Mouse (Mus musculus): ENCODE results near the gene Plekhf1. TPM values are rescaled to one million over a fixed set of nuclear protein-coding genes. Genes with fewer than 3 reads are reported as not detected.

Gene Plekhf1
- 3.5 and 4.0 TPM in 2 replicates for polyA plus RNA-seq (2012; rRNA removed)

DNA sequence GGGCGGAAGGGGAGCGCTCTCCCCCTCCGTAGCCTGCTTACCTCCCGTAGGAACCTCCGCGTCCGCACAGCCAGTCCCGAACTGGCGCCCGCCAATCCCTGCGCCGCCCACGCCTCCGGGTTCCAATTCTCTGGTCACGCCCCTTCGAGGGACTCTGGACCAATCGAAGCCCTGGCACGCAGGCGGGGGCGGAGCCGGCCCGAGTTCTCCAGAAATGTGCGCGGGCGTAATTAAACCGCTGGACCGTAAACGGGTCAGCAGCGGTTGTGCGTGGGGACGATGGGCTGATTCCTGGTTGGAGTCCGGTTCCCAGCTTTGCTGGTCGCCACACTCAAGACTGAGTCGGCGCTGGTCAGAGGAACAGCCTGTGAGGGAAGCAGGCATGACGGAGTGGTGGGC, at the start of gene Plekhf1:
TSS of gene Plekhf1 (minus strand) at position 117 of the 399 bp plus-strand sequence.

DNA sequence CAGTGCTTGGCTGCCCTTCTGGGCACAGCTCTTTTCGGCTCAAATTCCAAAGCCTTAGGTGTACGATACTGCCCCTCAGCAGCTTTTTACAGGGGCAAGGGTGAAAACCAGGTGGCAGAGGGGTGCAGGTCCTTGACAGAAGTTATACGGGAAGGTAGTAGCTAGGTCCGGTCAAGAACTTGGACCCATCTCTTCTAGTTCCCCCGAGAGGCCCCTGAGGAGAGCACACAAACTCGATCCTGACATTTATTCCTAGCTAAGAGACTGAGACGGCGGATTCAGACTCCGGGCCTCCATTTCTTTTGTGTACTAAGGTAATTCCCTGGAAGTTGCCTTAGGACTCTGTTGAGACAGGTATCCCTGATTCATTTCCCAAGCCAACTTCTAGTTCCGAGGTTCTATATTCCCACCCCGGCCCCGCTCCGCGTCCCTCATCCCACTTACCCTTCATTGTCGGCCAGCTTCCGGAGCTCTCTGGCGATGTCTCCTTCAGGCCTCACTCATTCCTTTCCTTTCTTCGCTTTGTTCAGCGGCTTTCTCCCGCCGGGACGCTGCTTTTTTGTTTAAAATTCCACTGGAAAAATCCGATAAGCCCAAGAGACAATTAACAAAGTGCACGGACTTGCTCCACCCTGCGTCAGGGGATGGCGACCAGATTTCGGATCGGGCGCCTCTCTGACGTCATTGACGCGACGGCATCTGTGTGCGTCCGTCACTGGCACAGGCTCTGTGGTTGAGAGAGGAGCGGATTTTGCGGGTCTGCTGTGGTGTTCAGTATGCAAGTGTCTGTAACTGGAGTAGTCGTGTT, 43.1 kb upstream of the Plekhf1 start, which contains the start of gene Pop4:
TSS of gene Pop4 (minus strand) at position 721 of the 808 bp plus-strand sequence.

DNA sequence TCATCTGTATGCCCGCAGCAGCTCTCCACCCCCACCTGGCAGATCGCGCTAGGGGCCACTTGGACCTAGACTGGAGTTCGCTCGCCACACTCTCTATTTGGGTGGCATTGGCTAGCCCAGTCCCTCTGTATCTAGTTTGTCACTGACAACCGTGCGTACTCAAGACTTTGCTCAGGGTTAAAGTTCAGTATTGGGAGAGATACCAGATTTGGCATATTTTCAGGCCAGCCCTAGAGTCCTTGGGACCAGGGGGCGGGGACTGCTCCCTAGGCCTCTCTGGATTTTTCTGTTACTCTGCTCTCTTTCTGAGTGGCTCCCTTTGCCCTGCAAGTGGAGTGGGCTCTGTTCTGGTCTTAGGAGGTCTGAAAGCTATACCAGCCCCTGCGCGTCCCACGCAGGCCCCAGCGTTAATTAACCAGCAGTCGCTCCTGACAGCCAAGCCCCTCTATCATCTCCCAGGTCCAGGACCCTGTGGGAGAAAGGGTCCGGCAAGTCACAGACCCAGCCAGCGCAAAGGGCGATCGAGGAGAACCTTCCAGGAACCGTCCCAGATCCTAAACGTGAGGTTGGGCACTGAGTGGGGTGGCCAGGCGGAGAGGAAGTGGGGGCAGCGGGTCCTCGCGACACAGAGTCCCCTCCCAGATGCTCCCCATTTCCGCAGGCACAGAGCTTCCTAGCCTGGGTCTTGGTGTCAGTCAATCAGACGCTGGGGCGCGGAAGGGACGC, 44.7 kb downstream of the Plekhf1 start, which contains the start of gene 1600014C10Rik:
TSS of gene 1600014C10Rik (plus strand) at position 256 of the 726 bp plus-strand sequence.

Other genes with a start within 250 kb of the Plekhf1 start
- gene Uri1, start 204.5 kb downstream of the Plekhf1 start, polyA plus RNA-seq (2012; rRNA removed), result 2.3 and 2.5 TPM in 2 replicates
- 2.3 and 5.8 TPM in 2 replicates for gene Ccne1, start 120.5 kb downstream of the Plekhf1 start, polyA plus RNA-seq (2012; rRNA removed)
- 5.8 and 14.1 TPM in 2 replicates for gene 1600014C10Rik, start 44.8 kb downstream of the Plekhf1 start, polyA plus RNA-seq (2012; rRNA removed)
- 1.3 TPM in 2 replicates for gene Pop4, start 43.4 kb upstream of the Plekhf1 start, polyA plus RNA-seq (2012; rRNA removed)

All from stomach, adult 2 months (tissue).